Mouse (Mus musculus) ES-Bruce4 (cell line): ENCODE data around the gene Zfp651.

Experiments used
- CTCF ChIP-seq: IDR thresholded peaks from one replicate; pipeline ENCODE4 v1.8.1; 2011; ENCODE audit warnings: low read depth, low read length
- EP300 ChIP-seq: IDR thresholded peaks from 2 replicates; pipeline ENCODE4 v1.6.1; 2011; ENCODE audit warnings: low read depth, low read length; ENCODE audit not compliant: insufficient read depth

- TF ChIP-seq CTCF, result no peak
- no peak for TF ChIP-seq EP300
Observed at GRCm38 (mm10) chr9:121791206-121791605, 32.1 kb downstream of the Zfp651 start.
